Mouse (Mus musculus): ENCODE results near the gene Ywhah.

Gene Ywhah

GRCm38 (mm10) chr5:33044636-33045315, 26.2 kb downstream of the Ywhah start:
- in situ Hi-C loops (cut with MboI; ENCODE audit: low sequenced_read_pairs) = no loop called here

DNA sequence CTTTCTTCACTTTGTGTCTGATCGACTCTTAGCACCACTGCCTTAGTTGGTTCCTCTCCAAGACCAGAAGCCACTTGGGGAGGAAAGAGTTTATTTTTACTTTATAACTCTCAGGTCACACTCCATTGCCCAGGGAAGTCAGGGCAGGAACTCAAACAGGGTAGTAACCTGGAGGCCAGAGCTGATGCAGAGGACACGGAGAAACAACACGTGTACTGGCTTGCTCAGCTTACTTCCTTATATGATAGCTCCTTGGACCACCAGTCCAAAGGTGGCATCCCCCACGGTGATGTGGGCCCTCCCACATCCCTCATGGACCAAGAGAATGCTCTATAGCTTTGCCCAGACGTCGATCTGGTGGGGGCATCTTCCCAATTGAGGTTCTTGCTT, 26.7 kb downstream of the Ywhah start:
- in situ Hi-C loops (cut with MboI; ENCODE audit: low sequenced_read_pairs) = no loop called here

DNA sequence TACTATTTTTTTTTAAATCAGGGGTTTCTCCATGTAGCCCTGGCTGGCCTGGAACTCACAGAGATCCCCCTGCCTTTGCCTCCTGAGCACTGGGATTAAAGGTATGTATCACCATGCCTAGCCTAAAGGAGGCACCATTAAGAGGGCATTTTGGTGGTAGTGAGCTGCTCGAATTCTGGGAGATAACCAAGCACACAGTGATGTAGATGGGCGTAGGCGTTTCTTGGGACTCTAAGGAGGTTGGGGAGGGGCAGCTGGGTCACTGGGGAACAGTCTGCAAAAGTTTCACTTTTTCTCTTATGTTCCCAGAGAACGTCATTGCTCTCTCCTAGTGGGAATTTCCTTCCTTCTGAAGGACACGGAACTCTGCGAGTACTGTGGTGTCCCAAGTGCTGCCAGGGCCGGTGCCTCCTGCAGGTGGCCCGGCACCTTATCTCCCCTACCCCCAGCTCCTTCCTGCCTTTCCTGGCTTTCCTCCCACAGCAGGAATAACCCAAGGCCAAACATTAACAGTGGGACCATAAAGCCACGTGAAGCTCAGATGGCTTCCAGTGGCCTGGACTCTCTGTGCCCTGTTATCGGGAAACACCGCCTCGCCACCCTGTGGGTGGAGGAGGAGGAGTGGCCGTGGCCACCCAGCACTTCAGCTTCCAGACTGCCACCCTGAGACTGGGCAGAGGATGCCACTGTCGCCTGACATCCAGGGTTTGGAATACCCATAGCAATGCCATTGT, 34.4 kb downstream of the Ywhah start:
- in situ Hi-C loops (cut with MboI; ENCODE audit: low sequenced_read_pairs) = no loop called here

DNA sequence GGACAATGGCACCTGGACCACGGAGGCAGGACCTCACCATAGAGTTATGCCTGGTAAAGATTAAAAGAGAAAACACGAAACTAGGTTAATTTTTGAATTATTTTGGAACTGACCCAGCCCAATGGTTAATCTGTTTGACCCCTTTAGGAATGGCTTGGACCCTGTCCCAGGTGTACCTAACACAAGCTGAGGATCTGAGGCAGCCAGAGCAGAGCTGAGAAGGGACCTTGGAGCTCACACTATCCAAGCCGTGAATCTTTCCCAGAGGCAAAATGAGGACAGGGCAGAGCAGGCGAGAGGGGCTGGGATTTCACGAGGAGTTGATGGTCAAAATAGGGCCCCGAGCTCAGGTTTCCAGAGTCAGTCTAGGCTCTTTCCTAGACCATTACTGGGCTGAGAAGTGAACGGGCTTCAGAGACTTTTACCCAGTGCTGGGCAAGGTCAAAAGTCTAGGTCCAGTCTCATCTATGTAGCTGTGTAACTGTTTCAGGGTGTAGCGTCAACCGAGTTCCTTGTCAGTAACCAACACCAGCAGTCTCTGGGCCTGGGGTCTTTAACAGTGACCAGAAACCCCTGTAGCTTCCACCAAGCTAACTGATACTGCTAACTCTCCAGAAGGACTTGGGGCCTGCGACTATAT, 37.6 kb downstream of the Ywhah start:
- in situ Hi-C loops (cut with MboI; ENCODE audit: low sequenced_read_pairs) = no loop called here

DNA sequence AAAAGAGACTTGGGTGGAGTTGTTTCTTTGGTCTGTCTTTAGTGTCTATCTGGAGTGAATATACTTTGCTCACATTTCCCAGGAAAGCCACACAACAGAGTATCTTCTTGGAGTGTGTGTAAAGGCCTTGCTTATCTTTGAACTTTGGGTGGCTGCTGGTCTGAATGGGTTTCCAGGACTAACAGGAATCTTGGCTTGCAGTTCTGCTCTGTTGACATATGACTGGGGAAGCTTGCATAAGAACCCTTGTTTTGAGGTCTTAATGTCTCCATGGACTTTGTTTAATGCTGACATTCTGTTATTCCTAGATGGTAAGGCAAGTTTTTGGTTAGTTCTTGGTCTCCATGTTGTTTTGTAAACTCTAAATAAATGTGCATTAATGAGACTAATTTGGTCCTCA, 51.5 kb downstream of the Ywhah start:
- in situ Hi-C loops (cut with MboI; ENCODE audit: low sequenced_read_pairs) = no loop called here

DNA sequence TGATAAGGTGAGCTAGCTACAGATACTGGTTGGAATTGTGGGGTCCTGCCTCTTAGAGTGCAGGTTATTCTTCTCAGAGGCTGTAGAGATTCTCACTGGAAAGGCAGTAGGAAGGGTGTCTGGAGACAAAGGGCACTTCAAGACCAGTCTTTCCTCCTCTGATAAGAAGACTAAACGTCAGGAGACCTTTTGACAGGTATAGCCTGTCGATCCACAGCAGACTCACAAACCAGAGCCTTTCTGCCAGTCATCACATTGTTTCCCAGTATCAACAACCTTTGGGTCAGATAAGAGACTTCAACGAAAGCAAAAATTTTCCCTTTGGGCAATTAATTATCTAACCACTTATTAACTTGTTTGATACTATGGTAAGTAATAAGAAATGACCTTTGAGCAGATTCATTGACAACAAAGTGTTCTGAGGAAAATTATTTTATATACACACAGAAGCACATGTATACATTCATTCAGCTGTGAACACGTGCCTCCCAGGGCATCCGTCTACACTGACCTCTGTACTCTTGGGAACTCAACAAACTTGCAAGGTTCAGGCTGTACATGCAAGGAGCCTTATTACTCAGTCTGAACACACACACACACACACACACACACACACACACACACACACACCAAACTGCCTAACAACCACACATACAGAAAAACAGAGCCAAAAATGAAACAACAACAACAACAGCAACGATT, 58.0 kb downstream of the Ywhah start:
- in situ Hi-C loops (cut with MboI; ENCODE audit: low sequenced_read_pairs) = no loop called here
